Mouse (Mus musculus) cortical plate, adult 2 months (tissue): Measurements from ENCODE around the gene Krtap1-4.

Source experiments
- CTCF ChIP-seq: fragments of 200-500 bp; IDR thresholded peaks from 2 replicates; pipeline ENCODE4 v1.5.1; 2011; ENCODE audit warnings: mild to moderate bottlenecking, control low read depth, low read length; ENCODE audit not compliant: insufficient read depth; ENCODE audit errors: extremely low read depth
- POLR2A ChIP-seq: fragments of 200-500 bp; IDR thresholded peaks from 2 replicates; pipeline ENCODE4 v1.6.1; 2011; ENCODE audit warnings: mild to moderate bottlenecking, low read length, control low read depth; ENCODE audit not compliant: insufficient read depth; ENCODE audit errors: extremely low read depth

- TF ChIP-seq CTCF (no peak), POLR2A (no peak)
Observed at GRCm38 (mm10) chr11:99566530-99566929, 16.9 kb downstream of the Krtap1-4 start, which contains the start of gene Krtap3-1.
